Mouse (Mus musculus): ENCODE data around the gene Mrpl30. TPM values are rescaled to one million over a fixed set of nuclear protein-coding genes. Genes with fewer than 3 reads are reported as not detected.

Gene Mrpl30
- total RNA-seq (2015; ENCODE audit: low replicate concordance) = 99.0 and 111 TPM in 2 replicates
- 36.2 and 43.3 TPM in 2 replicates for total RNA-seq (2017; ENCODE audit: low replicate concordance)

- ATAC-seq (replicated peaks; ENCODE audit: low FRiP score, poor library complexity, severe bottlenecking) = peak; percentile 89
These were observed at the start of gene Mrpl30, which contains the start of gene Mitd1 for GRCm38 (mm10) chr1:37890025-37890652. Gene Mrpl30, plus strand, starts transcription at chr1:37890477. Gene Mitd1, minus strand, starts transcription at chr1:37890411.

GRCm38 (mm10) chr1:37846878-37847277 lies 43.4 kb upstream of the Mrpl30 start:
- ATAC-seq (replicated peaks; ENCODE audit: low FRiP score, poor library complexity, severe bottlenecking) = no peak

- no peak for ATAC-seq (replicated peaks; ENCODE audit: low FRiP score, poor library complexity, severe bottlenecking)
These were observed 39.6 kb upstream of the Mrpl30 start for GRCm38 (mm10) chr1:37850696-37851095.

- ATAC-seq (replicated peaks; ENCODE audit: low FRiP score, poor library complexity, severe bottlenecking) = peak; percentile 91
These were observed 25.5 kb upstream of the Mrpl30 start for GRCm38 (mm10) chr1:37864511-37865400.

GRCm38 (mm10) chr1:37865401-37866215 lies 24.7 kb upstream of the Mrpl30 start:
- no peak for ATAC-seq (replicated peaks; ENCODE audit: low FRiP score, poor library complexity, severe bottlenecking)

- ATAC-seq (replicated peaks; ENCODE audit: low FRiP score, poor library complexity, severe bottlenecking) = no peak
These were observed 24.0 kb upstream of the Mrpl30 start, which contains the start of gene Tsga10 for GRCm38 (mm10) chr1:37866286-37866685. Gene Tsga10, minus strand, starts transcription at chr1:37866429.

GRCm38 (mm10) chr1:37867056-37867455 lies 23.2 kb upstream of the Mrpl30 start:
- no peak for ATAC-seq (replicated peaks; ENCODE audit: low FRiP score, poor library complexity, severe bottlenecking)

GRCm38 (mm10) chr1:37867684-37868322 lies 22.5 kb upstream of the Mrpl30 start:
- ATAC-seq (replicated peaks; ENCODE audit: low FRiP score, poor library complexity, severe bottlenecking) = no peak

GRCm38 (mm10) chr1:37868640-37869039 lies 21.6 kb upstream of the Mrpl30 start:
- ATAC-seq (replicated peaks; ENCODE audit: low FRiP score, poor library complexity, severe bottlenecking) = no peak

GRCm38 (mm10) chr1:37869362-37869761 lies 20.9 kb upstream of the Mrpl30 start:
- ATAC-seq (replicated peaks; ENCODE audit: low FRiP score, poor library complexity, severe bottlenecking) = no peak

GRCm38 (mm10) chr1:37871704-37872103 lies 18.6 kb upstream of the Mrpl30 start, which contains the start of gene Lipt1:
Gene Lipt1, plus strand, starts transcription at chr1:37871738.
- ATAC-seq (replicated peaks; ENCODE audit: low FRiP score, poor library complexity, severe bottlenecking) = 0 out of 2 replicates have a peak, but pooled peaks have one; percentile 25

GRCm38 (mm10) chr1:37872131-37873067 lies 17.9 kb upstream of the Mrpl30 start:
- ATAC-seq (replicated peaks; ENCODE audit: low FRiP score, poor library complexity, severe bottlenecking) = peak; percentile 89

GRCm38 (mm10) chr1:37873157-37873556 lies 17.1 kb upstream of the Mrpl30 start:
- no peak for ATAC-seq (replicated peaks; ENCODE audit: low FRiP score, poor library complexity, severe bottlenecking)

GRCm38 (mm10) chr1:37877736-37878460 lies 12.4 kb upstream of the Mrpl30 start:
- 0 out of 2 replicates have a peak, but pooled peaks have one; percentile 18 for ATAC-seq (replicated peaks; ENCODE audit: low FRiP score, poor library complexity, severe bottlenecking)

GRCm38 (mm10) chr1:37883411-37883810 lies 6.9 kb upstream of the Mrpl30 start:
- no peak for ATAC-seq (replicated peaks; ENCODE audit: low FRiP score, poor library complexity, severe bottlenecking)

- ATAC-seq (replicated peaks; ENCODE audit: low FRiP score, poor library complexity, severe bottlenecking) = peak; percentile 96
These were observed 5.8 kb upstream of the Mrpl30 start for GRCm38 (mm10) chr1:37884451-37884850.

GRCm38 (mm10) chr1:37889206-37889605 lies 1.1 kb upstream of the Mrpl30 start:
- no peak for ATAC-seq (replicated peaks; ENCODE audit: low FRiP score, poor library complexity, severe bottlenecking)

- ATAC-seq (replicated peaks; ENCODE audit: low FRiP score, poor library complexity, severe bottlenecking) = no peak
These were observed 1.1 kb downstream of the Mrpl30 start for GRCm38 (mm10) chr1:37891400-37891799.
